Mouse (Mus musculus): ENCODE measurements around the gene Lnx2.

- TF ChIP-seq CTCF (IDR thresholded peaks at IDR 0.05; ENCODE audit: borderline replicate concordance, insufficient read depth, low read length) = no peak
- TF ChIP-seq POLR2A (IDR thresholded peaks at IDR 0.05; ENCODE audit: low read depth, low read length) = no peak
Measured at GRCm38 (mm10) chr5:147092448-147092847, 16.1 kb upstream of the Lnx2 start.
